Mouse (Mus musculus) C2C12 (cell line): Measurements from ENCODE around the gene Usp20.

ENCODE experiments used
- CEBPB ChIP-seq: IDR thresholded peaks from one replicate; pipeline ENCODE4 v1.6.1; 2011; ENCODE audit warnings: low read depth, mild to moderate bottlenecking, control low read depth, moderate library complexity
- CTCF ChIP-seq: IDR thresholded peaks from one replicate; pipeline ENCODE4 v1.5.1; 2011; ENCODE audit not compliant: control insufficient read depth, insufficient read depth, insufficient read length
- FOSL1 ChIP-seq: IDR thresholded peaks from one replicate; pipeline ENCODE4 v1.8.0; 2011; ENCODE audit warnings: mild to moderate bottlenecking, low read length; ENCODE audit not compliant: poor library complexity, insufficient read depth, severe bottlenecking
- MAX ChIP-seq: IDR thresholded peaks from one replicate; pipeline ENCODE4 v1.6.1; 2011; ENCODE audit warnings: mild to moderate bottlenecking, control low read depth
- MYOD1 ChIP-seq: IDR thresholded peaks from one replicate; pipeline ENCODE4 v1.6.1; 2011; ENCODE audit warnings: low read depth; ENCODE audit not compliant: control insufficient read depth, insufficient read length
- MYOG ChIP-seq: IDR thresholded peaks from one replicate; pipeline ENCODE4 v1.6.1; 2011; ENCODE audit not compliant: control insufficient read depth, insufficient read length; ENCODE audit errors: extremely low read depth
- USF1 ChIP-seq: IDR thresholded peaks from one replicate; pipeline ENCODE4 v1.6.1; 2011; ENCODE audit warnings: low read depth, mild to moderate bottlenecking, control low read depth, moderate library complexity

- TF ChIP-seq MYOD1 (no peak), CTCF (no peak), MYOG (no peak), USF1 (no peak), CEBPB (no peak), FOSL1 (no peak), MAX (no peak)
These were observed 45.3 kb upstream of the Usp20 start for GRCm38 (mm10) chr2:30936808-30937207.
